Mouse (Mus musculus) cortical plate, adult 2 months (tissue): ENCODE data around the gene Mycn.

Experiments
- CTCF ChIP-seq: fragments of 200-500 bp; IDR thresholded peaks from 2 replicates; pipeline ENCODE4 v1.5.1; 2011; ENCODE audit warnings: mild to moderate bottlenecking, control low read depth, low read length; ENCODE audit not compliant: insufficient read depth; ENCODE audit errors: extremely low read depth
- POLR2A ChIP-seq: fragments of 200-500 bp; IDR thresholded peaks from 2 replicates; pipeline ENCODE4 v1.6.1; 2011; ENCODE audit warnings: mild to moderate bottlenecking, low read length, control low read depth; ENCODE audit not compliant: insufficient read depth; ENCODE audit errors: extremely low read depth

DNA sequence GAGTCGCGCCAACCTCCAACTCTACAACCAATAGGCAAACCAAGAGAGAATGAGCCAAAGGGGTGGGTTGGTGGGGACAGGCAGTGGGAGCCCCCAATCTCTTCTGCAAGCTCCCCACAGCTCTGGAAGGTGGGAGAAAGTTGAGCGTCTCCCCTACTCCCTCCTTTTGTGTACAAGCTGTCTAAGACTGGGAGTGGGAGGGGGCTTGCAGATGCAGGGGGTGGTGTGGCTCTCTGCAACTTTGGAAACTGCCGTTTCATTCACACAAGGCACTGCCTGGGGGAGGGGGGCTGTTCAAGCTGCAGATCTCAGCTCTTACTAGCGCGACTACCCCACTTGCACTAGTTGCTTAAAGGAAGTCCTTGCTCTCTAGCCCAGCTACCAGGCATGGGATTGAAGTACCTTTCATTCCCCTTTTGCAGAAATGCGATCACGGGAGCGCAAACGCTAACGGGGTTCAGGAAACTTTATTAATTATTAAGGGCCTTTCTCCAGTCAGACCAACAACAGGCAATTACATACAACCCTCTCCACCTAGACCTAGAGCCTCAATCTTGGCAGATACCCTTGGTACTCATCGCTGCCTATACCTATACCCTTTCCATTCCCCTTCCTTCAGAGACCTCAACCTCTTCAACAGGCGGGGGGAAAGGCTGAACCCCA, 1.1 kb downstream of the Mycn start:
- TF ChIP-seq CTCF (no peak), POLR2A (0 out of 2 replicates have a peak, but pooled peaks have one; percentile 10)
